Mouse (Mus musculus): ENCODE results near the gene Gcsh.

GRCm38 (mm10) chr8:116978052-116978451 lies 15.3 kb downstream of the Gcsh start:
- TF ChIP-seq CTCF (IDR thresholded peaks at IDR 0.05; ENCODE audit: low read depth), result no peak
- TF ChIP-seq EP300 (IDR thresholded peaks at IDR 0.05; ENCODE audit: low read depth), result no peak
